Mouse (Mus musculus): Measurements from ENCODE around the gene Smc2.
"Not testable (repeated sequence)": the region's sequence is repeated elsewhere in the genome, so short reads cannot be mapped to it uniquely, and the experiment has no call there.

Gene Smc2

DNA sequence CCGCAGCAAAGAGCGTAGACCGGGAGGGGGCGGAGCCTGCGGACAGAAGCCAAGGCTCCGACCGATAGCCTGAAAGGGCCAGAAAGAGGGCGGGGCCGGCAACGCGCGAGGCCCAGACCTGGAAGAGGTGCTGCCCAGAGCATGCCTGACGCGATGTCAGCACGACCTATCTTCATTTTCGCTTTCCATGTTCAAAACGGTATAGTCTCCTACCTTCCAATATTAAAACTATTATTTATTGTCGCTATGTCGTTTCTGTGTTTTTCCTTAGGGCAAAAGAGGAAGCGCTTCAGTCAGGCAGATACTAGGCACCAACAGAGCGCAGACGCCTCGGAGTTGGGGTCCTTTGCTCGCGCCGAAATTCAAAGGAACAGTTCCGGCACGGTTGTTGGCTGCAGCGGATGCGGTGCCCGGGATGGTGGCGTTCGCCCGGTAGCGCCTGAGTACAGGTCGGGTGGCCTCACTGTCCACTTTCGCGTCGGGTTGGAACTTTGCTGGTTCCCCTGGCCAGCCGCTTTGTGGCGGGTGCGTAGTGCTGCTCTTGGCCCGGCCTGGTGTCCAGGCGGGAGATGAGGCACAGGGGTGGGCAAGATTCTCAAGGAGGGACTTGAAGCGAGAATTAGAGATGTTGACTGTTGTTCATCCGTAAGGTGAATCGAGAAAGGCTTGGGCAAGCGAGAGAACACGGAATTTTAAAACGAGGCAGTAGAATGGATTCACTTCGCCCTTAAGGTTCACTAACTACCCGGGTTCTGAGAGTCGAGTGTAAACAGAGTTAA is at the start of gene Smc2:
TSS of gene Smc2 (plus strand) at position 358 of the 779 bp plus-strand sequence.
- DNase-seq (ENCODE audit: low read depth, low spot score) = peak; percentile 94

DNA sequence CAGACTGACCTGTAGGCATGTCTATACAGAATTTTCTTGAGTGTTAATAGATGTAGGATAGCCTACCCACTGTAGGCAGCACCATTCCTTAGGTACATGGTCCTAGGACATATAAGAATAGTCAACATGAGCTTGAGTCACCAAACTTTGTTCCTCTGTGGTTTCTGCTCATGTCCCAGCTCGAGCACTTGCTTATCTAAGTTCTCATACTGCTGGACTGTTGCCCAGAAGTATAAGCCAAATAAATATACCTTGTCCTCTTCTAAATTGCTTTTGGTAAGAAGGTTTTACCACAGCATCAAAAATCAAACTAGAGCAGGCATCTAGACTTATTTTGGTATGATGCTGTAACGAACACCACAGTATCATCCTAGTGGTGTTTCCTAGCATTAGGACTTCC is 27.5 kb upstream of the Smc2 start:
- no peak for DNase-seq (ENCODE audit: low read depth, low spot score)

DNA sequence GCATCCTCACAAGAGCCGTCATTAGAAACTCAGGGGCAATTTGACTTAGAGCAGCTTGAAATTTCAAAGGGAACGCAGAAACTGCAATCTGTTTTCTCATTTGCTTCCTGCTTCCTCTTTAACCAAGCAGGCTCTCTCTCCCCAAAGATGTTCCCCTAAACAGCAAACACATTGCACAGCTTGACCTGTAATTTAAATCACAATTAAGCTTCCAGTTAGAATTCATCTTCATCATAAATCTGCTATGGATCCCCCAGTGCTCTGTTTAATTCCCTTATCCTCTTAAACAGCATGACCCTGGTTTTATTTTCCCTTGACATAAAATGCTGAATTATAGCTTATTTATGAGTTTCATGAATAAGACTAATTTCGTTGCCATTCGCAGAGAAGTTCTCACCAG is 15.4 kb upstream of the Smc2 start:
- no peak for DNase-seq (ENCODE audit: low read depth, low spot score)

DNA sequence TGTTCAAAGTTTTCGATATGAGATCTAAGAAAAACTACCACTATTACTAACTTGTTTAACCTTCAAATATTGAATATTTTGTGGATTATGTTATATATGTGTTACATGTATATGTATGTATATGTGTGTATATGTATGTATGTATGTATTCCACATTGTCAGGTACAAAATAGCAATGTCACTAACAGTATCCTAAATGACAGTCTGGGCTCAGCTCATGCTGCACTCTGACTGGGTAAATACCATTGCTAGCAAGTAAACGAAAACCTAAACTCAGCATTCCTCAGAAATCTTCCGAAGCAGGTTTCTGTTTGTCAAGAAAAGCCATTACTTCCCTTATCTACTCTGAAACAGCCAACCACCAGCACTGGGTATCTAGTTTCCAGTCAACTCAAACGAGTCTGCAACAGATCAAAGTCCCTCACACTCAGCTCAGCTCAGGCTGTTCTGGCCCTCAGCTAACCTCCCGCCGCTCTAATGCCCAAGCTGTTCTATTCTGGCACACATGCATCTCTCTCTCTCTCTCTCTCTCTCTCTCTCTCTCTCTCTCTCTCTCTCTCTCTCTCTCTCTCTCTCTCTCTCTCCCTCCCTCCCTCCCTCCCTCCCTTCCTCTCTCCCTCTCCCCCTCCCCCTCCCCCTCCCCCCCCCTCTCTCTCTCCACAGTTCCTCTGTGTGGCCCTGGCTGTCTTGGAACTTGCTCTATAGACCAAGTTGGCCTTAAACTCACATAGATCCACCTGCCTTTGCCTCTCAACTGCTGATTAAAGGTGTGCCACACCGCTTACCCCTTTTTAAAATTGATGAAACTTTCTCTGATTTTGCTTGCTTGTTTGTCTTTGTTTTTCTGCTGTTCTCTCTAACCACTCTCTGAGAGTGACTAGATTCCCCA is 9.5 kb upstream of the Smc2 start:
- DNase-seq (ENCODE audit: low read depth, low spot score) = no peak

DNA sequence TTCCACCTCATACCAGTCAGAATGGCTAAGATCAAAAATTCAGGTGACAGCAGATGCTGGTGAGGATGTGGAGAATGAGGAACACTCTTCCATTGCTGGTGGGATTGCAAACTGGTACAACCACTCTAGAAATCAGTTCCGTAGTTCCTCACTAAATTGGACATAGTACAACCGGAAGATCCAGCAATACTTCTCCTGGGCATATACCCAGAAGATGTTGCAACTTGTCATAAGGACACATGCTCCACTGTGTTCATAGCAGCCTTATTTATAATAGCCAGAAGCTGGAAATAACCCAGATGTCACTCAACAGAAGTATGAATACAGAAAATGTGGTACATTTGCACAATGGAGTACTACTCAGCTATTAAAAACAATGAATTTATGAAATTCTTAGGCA is 3.5 kb upstream of the Smc2 start:
- DNase-seq (ENCODE audit: low read depth, low spot score) = not testable (repeated sequence)

DNA sequence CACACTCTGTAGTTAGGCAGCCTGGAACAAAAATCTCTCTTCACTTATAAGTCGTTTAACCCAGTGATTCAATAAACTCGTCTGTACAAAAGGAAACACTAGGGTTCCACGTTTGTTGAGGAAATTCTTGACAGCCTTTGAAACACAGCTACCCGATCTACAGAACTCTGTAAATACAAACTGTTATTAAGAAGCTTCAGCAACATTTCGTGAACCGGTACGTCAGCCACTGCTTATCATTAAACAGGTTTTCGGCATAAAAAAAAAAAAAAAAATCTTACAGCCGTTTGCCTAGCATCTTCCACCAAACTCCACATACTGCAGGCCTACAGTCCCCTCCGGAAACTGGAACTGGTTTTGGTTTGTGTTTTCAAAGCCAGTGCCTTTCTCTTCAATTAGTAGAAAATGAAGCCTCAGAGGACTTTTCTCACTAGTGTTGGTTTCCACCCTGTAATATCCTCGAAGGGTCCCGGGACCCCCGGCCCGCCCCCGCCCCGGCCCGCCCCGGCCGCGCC is 615 bp upstream of the Smc2 start:
- DNase-seq (ENCODE audit: low read depth, low spot score) = no peak

DNA sequence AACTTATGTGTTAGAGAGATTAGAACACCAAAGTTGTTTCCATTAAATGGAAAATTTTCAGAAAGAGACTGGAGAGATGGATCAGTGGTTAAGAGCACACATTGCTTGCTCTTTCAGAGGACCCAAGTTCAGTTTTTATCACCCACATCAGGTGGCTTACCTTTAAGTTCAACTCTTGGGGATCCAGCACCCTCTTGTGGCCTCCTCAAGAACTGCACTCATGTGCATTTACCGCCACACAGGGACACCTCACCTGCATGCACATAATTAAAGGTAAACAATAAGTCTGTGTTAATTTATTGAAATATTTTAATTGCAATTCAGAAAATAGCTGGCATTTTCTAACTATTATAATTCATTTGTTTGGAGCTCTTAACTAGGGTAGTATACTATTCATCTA is 20.7 kb downstream of the Smc2 start:
- DNase-seq (ENCODE audit: low read depth, low spot score) = peak; percentile 27

DNA sequence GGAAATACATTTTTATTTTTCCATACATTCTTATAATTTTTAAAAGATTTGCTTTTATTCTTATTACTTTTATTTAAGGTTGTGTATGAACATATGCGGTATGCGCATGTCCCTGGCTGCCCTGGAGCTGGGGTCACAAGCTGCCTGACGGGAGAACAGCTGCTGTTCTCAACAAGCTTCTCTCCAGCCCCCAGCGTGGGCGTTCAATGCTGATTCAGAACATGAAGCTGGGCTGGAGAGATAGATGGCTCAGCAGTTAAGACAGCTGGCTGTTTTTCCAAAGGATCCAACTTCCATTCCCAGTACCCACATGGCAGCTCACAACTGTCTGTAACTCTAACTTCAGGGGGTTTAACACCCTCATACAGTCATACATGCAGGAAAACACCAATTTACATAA is 22.3 kb downstream of the Smc2 start:
- DNase-seq (ENCODE audit: low read depth, low spot score) = no peak

DNA sequence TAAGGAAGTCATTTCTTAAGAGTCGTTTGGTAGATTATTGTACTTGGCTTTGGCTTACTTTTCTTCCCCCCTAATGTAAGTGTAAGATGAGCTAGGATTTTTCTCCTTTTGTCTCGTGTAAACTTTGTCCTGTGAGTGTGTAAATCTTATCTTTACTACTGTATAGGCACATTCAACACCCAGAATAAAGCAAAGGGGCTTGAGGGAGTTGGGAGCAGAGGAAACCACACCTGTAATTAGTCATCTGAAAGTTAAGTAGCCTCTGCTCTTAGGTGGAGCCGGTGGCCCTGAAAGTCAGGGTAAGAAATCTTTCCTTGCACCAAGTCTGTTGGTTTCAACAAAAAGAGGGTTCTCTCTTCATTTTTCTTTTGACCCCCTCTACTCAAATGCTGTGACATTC is 34.4 kb downstream of the Smc2 start:
- no peak for DNase-seq (ENCODE audit: low read depth, low spot score)

DNA sequence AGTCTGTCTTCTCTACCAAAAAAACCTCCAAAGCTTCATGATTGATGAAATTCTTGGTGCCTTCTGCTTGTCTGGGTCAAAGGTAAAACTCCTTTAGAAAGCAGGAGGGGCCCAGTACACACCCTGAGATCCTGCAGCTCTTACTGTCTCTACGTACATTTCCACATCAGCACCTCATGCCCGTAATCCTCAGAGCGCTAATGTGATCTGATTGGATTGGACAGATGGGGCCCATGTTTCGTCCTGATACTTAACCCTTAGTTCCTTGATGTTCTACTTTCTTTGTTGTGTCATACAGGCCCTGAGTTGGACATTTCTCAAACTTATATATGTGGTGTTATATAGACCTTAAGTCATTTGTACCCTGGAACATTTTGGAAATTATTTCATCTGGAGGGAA is 48.4 kb downstream of the Smc2 start:
- no peak for DNase-seq (ENCODE audit: low read depth, low spot score)

DNA sequence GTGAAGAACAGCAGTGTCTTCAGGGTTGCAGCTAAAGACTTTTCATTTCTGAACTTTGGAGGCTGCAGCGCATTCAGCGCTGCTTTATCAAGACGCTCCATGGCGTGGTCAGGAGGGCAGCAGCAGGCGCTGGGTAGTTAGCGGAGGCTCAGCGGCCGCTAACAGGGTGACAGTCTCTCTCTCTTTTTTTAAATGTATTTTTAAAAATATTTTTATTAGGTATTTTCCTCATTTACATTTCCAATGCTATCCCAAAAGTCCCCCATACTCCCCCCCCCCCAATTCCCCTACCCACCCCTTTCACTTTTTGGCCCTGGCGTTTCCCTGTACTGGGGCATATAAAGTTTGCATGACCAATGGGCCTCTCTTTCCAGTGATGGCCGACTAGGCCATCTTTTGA is 58.1 kb downstream of the Smc2 start, which contains the start of gene Vma21-ps:
TSS of gene Vma21-ps (minus strand) at position 101 of the 400 bp plus-strand sequence.
- not testable (repeated sequence) for DNase-seq (ENCODE audit: low read depth, low spot score)

DNA sequence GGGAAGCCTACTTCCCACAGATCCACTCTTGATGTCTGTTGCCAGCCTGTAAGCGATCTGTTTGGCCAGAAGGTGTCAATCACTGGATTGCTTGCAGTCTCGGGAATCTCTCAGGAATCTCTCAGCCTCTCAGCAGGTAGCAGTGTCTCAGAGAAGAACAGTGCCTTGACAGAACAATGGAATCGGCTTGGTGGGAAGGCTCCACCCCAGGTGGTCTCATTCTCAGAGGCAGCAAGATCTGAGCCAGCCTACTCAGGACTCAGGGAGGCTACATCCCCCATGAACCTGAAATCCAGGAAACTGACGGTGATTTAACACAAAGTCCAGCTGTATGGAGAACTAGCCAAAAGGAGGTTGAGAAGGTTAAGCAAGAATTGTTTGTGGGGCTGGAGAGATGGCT is 78.5 kb downstream of the Smc2 start:
- no peak for DNase-seq (ENCODE audit: low read depth, low spot score)

DNA sequence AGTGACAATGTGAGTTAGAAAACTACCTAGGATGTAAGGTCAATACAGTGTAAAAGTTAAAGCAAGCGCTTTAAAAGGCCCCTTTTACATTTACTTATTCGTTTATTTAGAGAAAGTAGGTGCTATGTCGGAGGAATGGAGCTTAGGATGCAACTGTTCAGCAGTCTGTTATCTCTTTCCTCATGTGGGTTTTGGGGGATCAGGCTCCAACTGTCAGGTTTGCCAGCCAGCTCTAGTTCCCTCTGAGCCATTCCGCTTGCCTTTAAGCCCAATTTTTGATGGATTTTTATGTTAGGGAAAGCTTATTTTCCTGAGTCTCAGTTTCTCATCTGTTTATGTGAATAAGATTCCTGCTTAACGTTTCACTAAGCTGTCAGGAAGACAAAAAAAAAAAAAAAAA is 80.3 kb downstream of the Smc2 start:
- DNase-seq (ENCODE audit: low read depth, low spot score) = no peak

DNA sequence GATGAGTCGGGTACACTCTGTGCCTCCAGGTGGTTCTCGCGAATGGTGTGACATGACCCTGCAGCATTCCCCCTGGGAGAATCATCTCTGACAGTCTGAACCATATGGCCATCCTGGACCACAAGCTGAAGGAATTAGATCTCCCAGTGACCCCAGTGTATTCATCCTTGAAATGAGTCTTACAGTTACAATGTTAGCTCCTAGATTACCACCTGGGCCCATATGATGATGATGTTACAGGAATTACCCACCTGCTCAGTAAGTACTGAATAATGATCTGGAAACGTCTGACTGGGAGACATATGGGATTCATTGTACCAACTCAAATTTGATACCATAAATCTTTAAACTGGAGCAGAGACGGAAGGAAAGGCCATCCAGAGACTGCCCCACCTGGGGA is 87.4 kb downstream of the Smc2 start:
- no peak for DNase-seq (ENCODE audit: low read depth, low spot score)

DNA sequence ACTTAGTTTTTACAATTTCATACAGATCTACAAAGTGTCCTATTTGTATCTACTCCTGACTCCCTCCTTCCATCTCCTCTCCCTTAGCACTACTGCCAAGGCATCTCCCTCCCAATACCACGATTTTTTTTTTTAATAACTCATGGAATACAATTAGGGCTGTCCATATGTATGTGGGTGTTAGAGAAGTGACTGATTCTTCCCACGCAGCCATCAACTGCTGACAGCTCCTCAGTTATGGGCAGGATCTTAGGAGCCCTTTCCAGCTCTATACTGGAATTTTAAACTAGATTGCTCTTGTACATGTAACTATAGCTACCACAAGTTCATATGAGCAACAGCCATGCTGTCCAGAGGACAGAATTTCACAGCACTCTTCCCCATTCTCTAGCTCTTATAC is 91.6 kb downstream of the Smc2 start:
- no peak for DNase-seq (ENCODE audit: low read depth, low spot score)
